Mouse (Mus musculus) CH12.LX (cell line): Measurements from ENCODE around the gene Lix1.

Experiments
- CHD1 ChIP-seq: IDR thresholded peaks from 2 replicates; pipeline ENCODE4 v1.6.1; 2012; ENCODE audit warnings: low read depth, low read length, improper control_type of control experiment, inconsistent platforms
- CTCF ChIP-seq, 2 experiments: IDR thresholded peaks in 1 of 2; conservative IDR thresholded peaks in 1 of 2; 2 replicates each; pipeline ENCODE4 v1.5.1; 2011 to 2012; ENCODE audit warnings: low read depth in 2 of 2, low read length in 2 of 2, improper control_type of control experiment in 1 of 2, inconsistent platforms in 1 of 2, mild to moderate bottlenecking in 1 of 2, moderate library complexity in 1 of 2
- POLR2A ChIP-seq: IDR thresholded peaks from 2 replicates; pipeline ENCODE4 v1.6.1; 2011; ENCODE audit warnings: low read depth, mild to moderate bottlenecking, improper control_type of control experiment, low read length
- USF1 ChIP-seq: IDR thresholded peaks from 2 replicates; pipeline ENCODE4 v1.6.1; 2014; ENCODE audit warnings: low read depth, mild to moderate bottlenecking, inconsistent platforms, low read length, improper control_type of control experiment

- TF ChIP-seq POLR2A, result no peak
- no peak for TF ChIP-seq CHD1
- TF ChIP-seq CTCF (conservative IDR thresholded peaks at IDR 0.05 in 1 of 2, IDR thresholded peaks at IDR 0.05 in 1 of 2; ENCODE audit: low read depth in 2 of 2, low read length in 2 of 2), result no peak
- TF ChIP-seq USF1, result no peak
These were observed 96.8 kb downstream of the Lix1 start for GRCm38 (mm10) chr17:17499278-17499677.
